Mouse (Mus musculus) cortical plate, adult 2 months (tissue): ENCODE measurements around the gene Pla2g4b.

Experiments used
- CTCF ChIP-seq: fragments of 200-500 bp; IDR thresholded peaks from 2 replicates; pipeline ENCODE4 v1.5.1; 2011; ENCODE audit warnings: mild to moderate bottlenecking, control low read depth, low read length; ENCODE audit not compliant: insufficient read depth; ENCODE audit errors: extremely low read depth
- POLR2A ChIP-seq: fragments of 200-500 bp; IDR thresholded peaks from 2 replicates; pipeline ENCODE4 v1.6.1; 2011; ENCODE audit warnings: mild to moderate bottlenecking, low read length, control low read depth; ENCODE audit not compliant: insufficient read depth; ENCODE audit errors: extremely low read depth

- TF ChIP-seq CTCF (peak; percentile 69), POLR2A (no peak)
These were observed 35.6 kb downstream of the Pla2g4b start for GRCm38 (mm10) chr2:120068555-120069465.
